Mouse (Mus musculus): Measurements from ENCODE around the gene Cdk8.

Gene Cdk8

GRCm38 (mm10) chr5:146330031-146330764 is 99.2 kb downstream of the Cdk8 start:
- peak; percentile 72 for DNase-seq

- DNase-seq = no peak
Observed at GRCm38 (mm10) chr5:146330765-146331115, 99.7 kb downstream of the Cdk8 start.

GRCm38 (mm10) chr5:146331131-146331530 is 100.1 kb downstream of the Cdk8 start:
- DNase-seq = no peak

- DNase-seq = no peak
Observed at GRCm38 (mm10) chr5:146332541-146332940, 101.5 kb downstream of the Cdk8 start.

- DNase-seq = no peak
Observed at GRCm38 (mm10) chr5:146334410-146334809, 103.4 kb downstream of the Cdk8 start.

DNA sequence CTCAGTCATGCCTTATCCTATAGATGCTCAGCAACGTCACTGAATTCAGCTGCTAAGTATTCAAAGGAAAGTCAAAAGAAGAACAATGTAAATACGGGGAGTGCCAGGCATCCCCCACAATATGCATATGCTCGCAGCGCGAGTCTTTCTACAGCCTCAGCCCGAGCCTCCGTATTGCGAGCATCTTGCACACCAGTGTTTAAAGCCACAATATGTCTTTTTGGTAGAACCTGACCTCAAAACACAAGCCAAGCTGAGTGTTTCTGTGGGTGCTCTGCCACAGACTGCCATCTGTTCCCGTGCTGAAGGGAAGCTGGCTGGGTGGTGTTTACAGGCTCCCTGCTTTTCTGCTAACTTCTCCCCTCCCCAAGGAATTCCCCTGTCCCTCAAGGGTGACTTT is 107.0 kb downstream of the Cdk8 start:
- DNase-seq = no peak

- peak; percentile 19 for DNase-seq
Observed at GRCm38 (mm10) chr5:146340037-146340436, 109.0 kb downstream of the Cdk8 start.

DNA sequence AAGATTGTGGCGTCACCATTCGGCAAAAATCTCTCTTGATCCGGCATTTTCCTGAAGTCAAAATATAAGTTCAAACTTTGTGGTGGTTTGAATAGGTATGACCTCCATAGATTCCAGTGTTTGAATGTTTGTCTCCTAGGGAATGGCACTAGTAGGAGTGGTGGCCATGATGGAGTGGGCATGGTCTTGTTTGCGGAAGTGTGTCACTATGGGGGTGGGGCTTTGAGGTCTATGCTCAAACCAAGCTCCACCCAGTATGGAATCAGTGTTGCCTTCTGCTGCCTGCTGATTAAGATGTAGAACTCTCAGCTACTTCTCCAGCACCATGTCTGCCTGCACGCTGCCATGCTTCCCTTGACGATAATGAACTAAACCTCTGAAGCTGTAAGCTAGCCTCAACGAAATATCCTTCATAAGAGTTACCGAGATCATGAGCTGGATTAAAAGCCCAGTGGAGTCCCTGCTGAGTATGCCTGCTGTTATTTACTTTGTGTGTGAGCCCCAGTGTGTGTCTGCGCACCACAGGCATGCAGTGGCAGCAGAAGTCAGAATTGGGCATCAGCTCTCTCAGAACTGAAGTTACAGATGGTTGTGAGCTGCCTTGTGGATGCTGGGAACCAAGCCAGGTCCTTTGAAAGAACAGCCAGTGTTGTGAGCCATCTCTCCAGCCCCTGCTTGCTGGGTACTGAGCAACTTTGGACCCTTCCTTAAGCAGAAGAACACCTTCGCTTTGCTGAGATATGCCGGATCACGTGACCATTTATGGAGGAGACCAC is 114.1 kb downstream of the Cdk8 start:
- DNase-seq = no peak

DNA sequence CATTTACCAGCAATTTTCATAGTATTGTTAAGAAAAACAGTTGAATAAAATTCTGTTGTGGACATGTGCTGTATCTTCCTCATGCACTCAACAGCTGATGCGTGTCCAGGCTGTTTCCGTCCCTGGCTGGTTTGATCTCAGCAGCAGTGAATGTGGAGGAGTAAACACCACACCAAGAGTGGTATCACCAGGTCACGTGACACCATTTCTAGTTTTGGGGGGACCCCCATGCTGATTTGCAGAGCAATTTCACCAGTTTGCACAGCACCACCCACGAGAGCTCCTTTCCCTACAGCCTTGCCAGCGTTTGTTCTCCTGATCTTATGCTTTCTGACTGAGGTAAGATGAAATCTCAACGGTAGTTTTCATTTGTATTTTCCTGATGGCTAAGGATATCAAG is 116.1 kb downstream of the Cdk8 start:
- no peak for DNase-seq

DNA sequence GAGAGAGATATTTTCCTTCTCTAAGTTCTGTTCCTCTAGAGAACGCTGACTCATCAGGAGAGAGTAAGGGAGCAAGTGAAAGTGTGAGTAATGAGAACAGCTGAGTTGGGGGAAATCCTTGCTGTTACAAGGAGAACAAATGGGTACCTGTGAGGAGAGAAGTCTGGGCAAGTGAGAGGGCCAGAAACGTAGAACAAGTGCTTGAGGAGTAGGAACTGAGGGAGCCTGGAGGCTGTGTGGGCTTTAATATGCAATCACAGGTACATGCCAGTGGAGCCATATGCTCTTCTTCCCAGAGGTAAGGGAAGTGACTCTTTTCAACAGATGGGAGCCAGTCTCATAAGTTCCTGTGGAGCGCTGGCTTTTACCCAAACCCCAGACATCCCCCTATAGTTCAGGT is 118.2 kb downstream of the Cdk8 start:
- no peak for DNase-seq

DNA sequence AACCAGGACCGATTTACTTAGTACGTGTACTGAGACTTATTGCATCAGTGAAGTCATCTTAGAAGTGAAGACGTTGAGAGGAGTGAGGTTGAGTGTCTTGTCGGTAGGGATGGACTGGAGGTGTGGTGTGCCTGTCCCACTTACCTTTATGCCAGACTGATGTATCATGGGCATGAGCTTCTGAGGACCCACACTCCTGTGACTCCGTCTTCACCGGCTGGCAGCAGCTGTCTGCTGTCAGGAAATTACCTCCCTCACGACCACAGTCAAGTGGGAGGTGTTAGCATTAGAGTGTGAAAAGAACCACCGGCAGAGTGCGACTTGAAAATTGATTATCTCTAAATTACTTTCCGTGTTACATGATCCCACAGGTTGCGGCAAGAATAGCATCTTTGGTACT is 119.8 kb downstream of the Cdk8 start:
- no peak for DNase-seq

GRCm38 (mm10) chr5:146352006-146352405 is 121.0 kb downstream of the Cdk8 start:
- no peak for DNase-seq
